Comparison of ENCODE assay signal across 14 mouse cellular contexts in the genomic region with DNA sequence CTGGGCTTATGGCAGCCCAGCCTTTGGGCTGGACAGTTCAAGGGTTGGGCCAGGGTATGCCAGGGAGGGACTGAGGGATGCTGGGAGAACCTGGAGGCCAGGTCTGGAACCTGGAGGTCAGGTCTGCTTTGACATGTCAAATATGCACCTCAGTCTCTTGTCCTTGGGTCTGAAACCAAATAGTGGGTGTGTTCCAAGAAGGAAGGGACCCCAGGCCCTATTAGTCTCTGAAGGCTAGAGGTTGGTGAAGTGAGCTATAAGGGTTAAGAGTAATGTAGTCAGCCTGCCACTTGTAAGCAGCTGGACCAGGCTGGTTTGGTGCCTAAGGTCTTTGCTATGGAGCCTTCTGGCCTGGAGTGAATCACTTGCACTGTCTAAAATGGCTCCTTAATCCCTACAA. TPM values are rescaled to one million over a fixed set of nuclear protein-coding genes. Genes with fewer than 3 reads are reported as not detected.
DNase-seq lines count a peak whose midpoint lies in the region; ATAC-seq and TF ChIP-seq lines count a peak whose summit lies in the region.
"Had no signal": no experiment of that assay in that cellular context is flagged by ENCODE, and none has a peak within 500 bp of the region (broad histone marks: within the 10 kb centered on the region; RNA-seq: fewer than 3 reads in every experiment).

No protein-coding gene starts in this region.

- no peak for TF ChIP-seq CTCF in heart, postnatal 0 days (IDR thresholded peaks at IDR 0.05; ENCODE audit: low read depth)
- no peak for TF ChIP-seq CTCF in lung, postnatal 0 days (IDR thresholded peaks at IDR 0.05)
- no peak for TF ChIP-seq CTCF in olfactory bulb, adult 2 months (IDR thresholded peaks at IDR 0.05; ENCODE audit: insufficient read depth, low read depth, low read length)

- no peak for ATAC-seq in heart, postnatal 0 days (ENCODE audit: insufficient read depth, low read depth)
- no peak for ATAC-seq in lung, postnatal 0 days
- ATAC-seq in embryonic facial prominence, embryonic 15.5 days (ENCODE audit: insufficient number of reproducible peaks, low FRiP score, low TSS enrichment, low read depth) = no peak

- no peaks in the 10 kb centered on the region for H3K27me3 ChIP-seq in heart, postnatal 0 days (ENCODE audit: control insufficient read depth, insufficient read depth, low read length)
- no peaks in the 10 kb centered on the region for H3K27me3 ChIP-seq in lung, postnatal 0 days (replicated peaks; ENCODE audit: insufficient read depth, low read length)
- no peaks in the 10 kb centered on the region for H3K27me3 ChIP-seq in embryonic facial prominence, embryonic 15.5 days
- H3K27me3 ChIP-seq: neural tube, embryonic 12.5 days had no signal

- H3K36me3 ChIP-seq in heart, postnatal 0 days (replicated peaks; ENCODE audit: control insufficient read depth, insufficient read depth, low read length) = no peaks in the 10 kb centered on the region
- H3K36me3 ChIP-seq in lung, postnatal 0 days (ENCODE audit: insufficient read depth, low read length) = no peaks in the 10 kb centered on the region
- H3K36me3 ChIP-seq in embryonic facial prominence, embryonic 15.5 days = no peaks in the 10 kb centered on the region
- H3K36me3 ChIP-seq: hindbrain, embryonic 10.5 days; neural tube, embryonic 12.5 days had no signal

- H3K4me3 ChIP-seq in heart, postnatal 0 days (ENCODE audit: low read depth, low read length) = no peak overlapping the region
- no peak overlapping the region for H3K4me3 ChIP-seq in lung, postnatal 0 days (ENCODE audit: low read depth, low read length)
- peak overlapping the region; percentile 38 for H3K4me3 ChIP-seq in embryonic facial prominence, embryonic 15.5 days (replicated peaks)
- H3K4me3 ChIP-seq in olfactory bulb, adult 2 months (ENCODE audit: insufficient read depth, low read depth, low read length) = peak overlapping the region; percentile 1; the same call in 1 of the 2 replicates
- H3K4me3 ChIP-seq: hindbrain, embryonic 10.5 days; neural tube, embryonic 12.5 days had no signal

- DNase-seq in heart, postnatal 0 days (ENCODE audit: low spot score) = no peak
- no peak for DNase-seq in heart, postnatal 10 days
- DNase-seq in lung, postnatal 0 days (ENCODE audit: low spot score) = no peak
- no peak for DNase-seq in lung, postnatal 14 days
- DNase-seq in ovary, postnatal 36 days (ENCODE audit: low spot score) = no peak
- no peak for DNase-seq in left cerebral cortex, postnatal 14 days (ENCODE audit: low spot score in 2 of 2)
- DNase-seq: layer of hippocampus, adult 9-11 months; right cerebral cortex, postnatal 25 days had no signal

- H3K27ac ChIP-seq in heart, postnatal 0 days (ENCODE audit: low read depth) = peak overlapping the region; percentile 86
- peak overlapping the region; percentile 83 for H3K27ac ChIP-seq in lung, postnatal 0 days (ENCODE audit: low read length)
- no peak overlapping the region for H3K27ac ChIP-seq in embryonic facial prominence, embryonic 15.5 days (replicated peaks)
- no peak overlapping the region for H3K27ac ChIP-seq in olfactory bulb, adult 2 months (ENCODE audit: insufficient read depth, low read depth, low read length)
- H3K27ac ChIP-seq: hindbrain, embryonic 10.5 days; neural tube, embryonic 12.5 days had no signal

- TF ChIP-seq EP300 in heart, postnatal 0 days (IDR thresholded peaks at IDR 0.05; ENCODE audit: low read depth) = no peak
- no peak for TF ChIP-seq EP300 in lung, postnatal 0 days (IDR thresholded peaks at IDR 0.05)

- H3K9ac ChIP-seq in heart, postnatal 0 days (replicated peaks; ENCODE audit: low read depth, low read length) = no peak overlapping the region
- no peak overlapping the region for H3K9ac ChIP-seq in lung, postnatal 0 days (replicated peaks; ENCODE audit: low read depth)
- H3K9ac ChIP-seq in embryonic facial prominence, embryonic 15.5 days = no peak overlapping the region
- H3K9ac ChIP-seq: neural tube, embryonic 12.5 days had no signal

- peak overlapping the region; percentile 42 for H3K4me2 ChIP-seq in heart, postnatal 0 days (ENCODE audit: low read depth, low read length)
- H3K4me2 ChIP-seq in lung, postnatal 0 days (replicated peaks; ENCODE audit: low read depth, low read length) = peak overlapping the region; percentile 46
- peak overlapping the region; percentile 41; the same call in 1 of the 2 replicates for H3K4me2 ChIP-seq in embryonic facial prominence, embryonic 15.5 days (replicated peaks)
- H3K4me2 ChIP-seq: neural tube, embryonic 12.5 days had no signal

- no peak for TF ChIP-seq POLR2A in olfactory bulb, adult 2 months (IDR thresholded peaks at IDR 0.05; ENCODE audit: insufficient read depth, low read depth, low read length)

- 0 out of 2 replicates have a peak, but pooled peaks cover 5% of the 10 kb centered on the region for H3K4me1 ChIP-seq in heart, postnatal 0 days (ENCODE audit: control insufficient read depth, insufficient read depth)
- H3K4me1 ChIP-seq in lung, postnatal 0 days (ENCODE audit: insufficient read depth, low read depth, low read length) = peaks cover 7% of the 10 kb centered on the region; the same call in 1 of the 2 replicates
- H3K4me1 ChIP-seq in embryonic facial prominence, embryonic 15.5 days = no peaks in the 10 kb centered on the region
- no peaks in the 10 kb centered on the region for H3K4me1 ChIP-seq in olfactory bulb, adult 2 months (ENCODE audit: control insufficient read depth, insufficient read depth, low read length)
- H3K4me1 ChIP-seq: hindbrain, embryonic 10.5 days; neural tube, embryonic 12.5 days had no signal

- intact Hi-C loops in heart, postnatal 10 days (cut with DNase I) = no loop called here
- intact Hi-C loops in left cerebral cortex, postnatal 14 days (cut with DNase I) = no loop called here

- H3K9me3 ChIP-seq in heart, postnatal 0 days (replicated peaks; ENCODE audit: control insufficient read depth, low read length) = no peaks in the 10 kb centered on the region
- no peaks in the 10 kb centered on the region for H3K9me3 ChIP-seq in lung, postnatal 0 days (ENCODE audit: low read length)
- H3K9me3 ChIP-seq in embryonic facial prominence, embryonic 15.5 days (replicated peaks) = no peaks in the 10 kb centered on the region
- H3K9me3 ChIP-seq: hindbrain, embryonic 10.5 days; neural tube, embryonic 12.5 days had no signal

RNA-seq across cellular contexts. Expression of a gene that starts 0.8 kb away (rescaled TPM):
- 39.5 and 47.2 TPM in 2 replicates for total RNA-seq in heart, postnatal 0 days (2014; rRNA removed; ENCODE audit: low replicate concordance)
- 30.4 and 30.8 TPM in 2 replicates for polyA plus RNA-seq in heart, postnatal 0 days (2015; fragmentation: Nextera tagmentation; extraction: Ambion mirVana)
- 100 to 1,000 TPM in 1 of 2 experiments, 10 to 100 TPM in 1; 75.4 to 153 TPM for total RNA-seq in heart, postnatal 10 days (2021)
- 69.5 and 72.5 TPM in 2 replicates for polyA plus RNA-seq in lung, postnatal 0 days (2015; fragmentation: Nextera tagmentation; extraction: Ambion mirVana)
- polyA plus RNA-seq in embryonic facial prominence, embryonic 15.5 days (2015; fragmentation: Nextera tagmentation; extraction: Ambion mirVana) = 72.9 and 77.5 TPM in 2 replicates
- not detected in 2 replicates for polyA plus RNA-seq in olfactory bulb, adult 2 months (2012; ENCODE audit: insufficient read depth, insufficient read length, low replicate concordance, missing spikeins)
- 10 to 100 TPM; 27.2 to 34.9 TPM for total RNA-seq in left cerebral cortex, postnatal 14 days (2021)

RNA-seq across cellular contexts. Expression of a gene that starts 8.6 kb away (rescaled TPM):
- 65.8 and 156 TPM in 2 replicates for total RNA-seq in heart, postnatal 0 days (2014; rRNA removed; ENCODE audit: low replicate concordance)
- polyA plus RNA-seq in heart, postnatal 0 days (2015; fragmentation: Nextera tagmentation; extraction: Ambion mirVana) = 51.0 and 68.2 TPM in 2 replicates
- 10 to 100 TPM in 1 of 2 experiments, 1 to 10 TPM in 1; 5.7 to 11.5 TPM for total RNA-seq in heart, postnatal 10 days (2021)
- polyA plus RNA-seq in lung, postnatal 0 days (2015; fragmentation: Nextera tagmentation; extraction: Ambion mirVana) = 23.1 and 47.7 TPM in 2 replicates
- 19.0 and 23.0 TPM in 2 replicates for polyA plus RNA-seq in embryonic facial prominence, embryonic 15.5 days (2015; fragmentation: Nextera tagmentation; extraction: Ambion mirVana)
- polyA plus RNA-seq in olfactory bulb, adult 2 months (2012; ENCODE audit: insufficient read depth, insufficient read length, low replicate concordance, missing spikeins) = not detected in 2 replicates
- 1 to 10 TPM; 2.5 to 3.3 TPM for total RNA-seq in left cerebral cortex, postnatal 14 days (2021)

RNA-seq across cellular contexts. Expression of a gene that starts 9.2 kb away (rescaled TPM):
- total RNA-seq in heart, postnatal 0 days (2014; rRNA removed; ENCODE audit: low replicate concordance) = 86.1 and 165 TPM in 2 replicates
- 80.0 and 95.3 TPM in 2 replicates for polyA plus RNA-seq in heart, postnatal 0 days (2015; fragmentation: Nextera tagmentation; extraction: Ambion mirVana)
- 10 to 100 TPM; 82.2 to 94.5 TPM for total RNA-seq in heart, postnatal 10 days (2021)
- polyA plus RNA-seq in lung, postnatal 0 days (2015; fragmentation: Nextera tagmentation; extraction: Ambion mirVana) = 87.2 and 92.0 TPM in 2 replicates
- polyA plus RNA-seq in embryonic facial prominence, embryonic 15.5 days (2015; fragmentation: Nextera tagmentation; extraction: Ambion mirVana) = 103 and 105 TPM in 2 replicates
- 279 TPM in 1 of 2 replicates, not detected in the other for polyA plus RNA-seq in olfactory bulb, adult 2 months (2012; ENCODE audit: insufficient read depth, insufficient read length, low replicate concordance, missing spikeins)
- 100 to 1,000 TPM; 174 to 189 TPM for total RNA-seq in left cerebral cortex, postnatal 14 days (2021)

RNA-seq across cellular contexts. Expression of a gene that starts 22.2 kb away (rescaled TPM):
- not detected in 2 replicates for total RNA-seq in heart, postnatal 0 days (2014; rRNA removed; ENCODE audit: low replicate concordance)
- polyA plus RNA-seq in heart, postnatal 0 days (2015; fragmentation: Nextera tagmentation; extraction: Ambion mirVana) = 0.29 and 0.63 TPM in 2 replicates
- total RNA-seq in heart, postnatal 10 days (2021) = not detected
- not detected in 2 replicates for polyA plus RNA-seq in lung, postnatal 0 days (2015; fragmentation: Nextera tagmentation; extraction: Ambion mirVana)
- polyA plus RNA-seq in embryonic facial prominence, embryonic 15.5 days (2015; fragmentation: Nextera tagmentation; extraction: Ambion mirVana) = 0.15 TPM in 1 of 2 replicates, not detected in the other
- not detected in 2 replicates for polyA plus RNA-seq in olfactory bulb, adult 2 months (2012; ENCODE audit: insufficient read depth, insufficient read length, low replicate concordance, missing spikeins)
- not detected for total RNA-seq in left cerebral cortex, postnatal 14 days (2021)
- total RNA-seq: megakaryocyte progenitor cell, adult 5-6 weeks had no signal
- polyA plus RNA-seq: frontal cortex, adult 2 months; hindbrain, embryonic 10.5 days; neural tube, embryonic 12.5 days had no signal

RNA-seq across cellular contexts. Expression of a gene that starts 27.2 kb away (rescaled TPM):
- 2.5 and 2.8 TPM in 2 replicates for total RNA-seq in heart, postnatal 0 days (2014; rRNA removed; ENCODE audit: low replicate concordance)
- polyA plus RNA-seq in heart, postnatal 0 days (2015; fragmentation: Nextera tagmentation; extraction: Ambion mirVana) = 0.27 and 0.34 TPM in 2 replicates
- total RNA-seq in heart, postnatal 10 days (2021) = 1 to 10 TPM in 1 of 2 experiments, under 1 TPM in 1; 0.97 to 1.8 TPM
- polyA plus RNA-seq in lung, postnatal 0 days (2015; fragmentation: Nextera tagmentation; extraction: Ambion mirVana) = 0.18 and 0.19 TPM in 2 replicates
- 0.28 and 0.49 TPM in 2 replicates for polyA plus RNA-seq in embryonic facial prominence, embryonic 15.5 days (2015; fragmentation: Nextera tagmentation; extraction: Ambion mirVana)
- not detected in 2 replicates for polyA plus RNA-seq in olfactory bulb, adult 2 months (2012; ENCODE audit: insufficient read depth, insufficient read length, low replicate concordance, missing spikeins)
- total RNA-seq in left cerebral cortex, postnatal 14 days (2021) = 1 to 10 TPM; 2.0 to 2.3 TPM
- polyA plus RNA-seq: hindbrain, embryonic 10.5 days had no signal

Comparison
In these comparisons a context has a peak if more than half of its experiments do, and no peak if none do; other contexts are left out.
1. H3K27ac ChIP-seq: peak in heart, postnatal 0 days (single experiment) and lung, postnatal 0 days (single experiment); none in embryonic facial prominence, embryonic 15.5 days (single experiment) and olfactory bulb, adult 2 months (single experiment).
2. H3K4me3 ChIP-seq: peak in embryonic facial prominence, embryonic 15.5 days (single experiment) and olfactory bulb, adult 2 months (single experiment); none in heart, postnatal 0 days (single experiment) and lung, postnatal 0 days (single experiment).
3. RNA of a gene that starts 0.8 kb away (polyA plus RNA-seq): 72.9 to 77.5 TPM in embryonic facial prominence, embryonic 15.5 days, 69.5 to 72.5 TPM in lung, postnatal 0 days and 30.4 to 30.8 TPM in heart, postnatal 0 days; not detected in olfactory bulb, adult 2 months; every median in the first group is over 10 times any median in the second.
4. RNA of a gene that starts 8.6 kb away (polyA plus RNA-seq): 51.0 to 68.2 TPM in heart, postnatal 0 days, 23.1 to 47.7 TPM in lung, postnatal 0 days and 19.0 to 23.0 TPM in embryonic facial prominence, embryonic 15.5 days; not detected in olfactory bulb, adult 2 months; every median in the first group is over 10 times any median in the second.
5. Peak in every context shown above with its lines, with median percentiles within 50 percentile points of each other: H3K4me2 ChIP-seq.